Mouse (Mus musculus): ENCODE measurements around the gene Sp6. TPM values are rescaled to one million over a fixed set of nuclear protein-coding genes. Genes with fewer than 3 reads are reported as not detected.

Gene Sp6
- total RNA-seq, 2 experiments from 2014 or later = 2.6 to 2.7 TPM

Small RNAs within 50 kb of the gene (microRNA-seq; reads per million reads assigned to microRNA genes)
- 0.53 to 1.0 reads per million in 2 experiments for gene Mir8103

Other genes starting within 250 kb of the Sp6 start
- 10 to 100 TPM; 39.0 to 44.2 TPM for gene Snx11, start 235.8 kb upstream of the Sp6 start, total RNA-seq (2021)
- gene Cbx1, start 224.3 kb upstream of the Sp6 start, total RNA-seq (2021) = 10 to 100 TPM; 47.0 to 50.1 TPM
- gene Nfe2l1, start 183.4 kb upstream of the Sp6 start, total RNA-seq (2021) = 100 to 1,000 TPM; 205 to 209 TPM
- gene Copz2, start 163.5 kb upstream of the Sp6 start, total RNA-seq (2021) = 1 to 10 TPM; 2.7 to 3.2 TPM
- 10 to 100 TPM; 38.9 to 39.9 TPM for gene Cdk5rap3, start 96.9 kb upstream of the Sp6 start, total RNA-seq (2021)
- gene Prr15l, start 85.3 kb upstream of the Sp6 start, total RNA-seq (2021) = not detected
- 10 to 100 TPM; 38.0 to 40.3 TPM for gene Pnpo, start 69.4 kb upstream of the Sp6 start, total RNA-seq (2021)
- 10 to 100 TPM; 10.1 to 11.8 TPM for gene Sp2, start 30.4 kb upstream of the Sp6 start, total RNA-seq (2021)
- gene Scrn2, start 16.5 kb downstream of the Sp6 start, total RNA-seq (2021) = 1 to 10 TPM; 2.7 to 3.0 TPM
- gene Lrrc46, start 28.0 kb downstream of the Sp6 start, total RNA-seq (2021) = under 1 TPM; 0.26 to 0.74 TPM
- 10 to 100 TPM; 69.0 to 69.8 TPM for gene Mrpl10, start 28.2 kb downstream of the Sp6 start, total RNA-seq (2021)
- 10 to 100 TPM; 10.5 to 12.3 TPM for gene Osbpl7, start 37.2 kb downstream of the Sp6 start, total RNA-seq (2021)
- gene Tbx21, start 101.9 kb downstream of the Sp6 start, total RNA-seq (2021) = under 1 TPM in 1 of 2 experiments, not detected in 1; 0.13 TPM
- 10 to 100 TPM; 46.4 to 49.4 TPM for gene Tbkbp1, start 138.1 kb downstream of the Sp6 start, total RNA-seq (2021)
- gene Kpnb1, start 174.5 kb downstream of the Sp6 start, total RNA-seq (2021) = 100 to 1,000 TPM; 111 to 113 TPM

All from left cerebral cortex, postnatal 14 days (tissue).